Mouse (Mus musculus) adrenal gland, postnatal 25 days (tissue): Measurements from ENCODE around the gene Polr2l. TPM values are rescaled to one million over a fixed set of nuclear protein-coding genes. Genes with fewer than 3 reads are reported as not detected.

Experiments used
- DNase-seq: peaks from one replicate; pipeline ENCODE4 v3.0.0; 2021; ENCODE audit warnings: mixed read lengths
- long read RNA-seq: library from polyadenylated mRNA; stranded (forward); transcript quantifications from one replicate; pipeline ENCODE4 v2.0.0, GENCODE M21; 2021
- total RNA-seq: library from RNA; stranded (reverse); gene quantifications from 2 replicates; pipeline ENCODE4 v1.2.3, GENCODE M21; 2021

The Polr2l gene
- total RNA-seq = 89.5 and 102 TPM in 2 replicates
- long read RNA-seq, transcript Polr2l-201 (2 exons, 1,650 nt) = major isoform, 106 of 199 reads
- long read RNA-seq, partial matches to known transcripts = 89 of 199 reads
- long read RNA-seq, other reads (novel, unspliced or antisense) = 4 of 199 reads

GRCm38 (mm10) chr7:141475011-141475804, at the start of gene Polr2l, which contains the start of gene Tspan4:
TSS of gene Polr2l (minus strand) at chr7:141475132.
TSS of gene Tspan4 (plus strand) at chr7:141475240.
- peak; percentile 85 for DNase-seq

GRCm38 (mm10) chr7:141524271-141524670, 49.3 kb upstream of the Polr2l start:
- no peak for DNase-seq

- DNase-seq = no peak
These were observed 48.1 kb upstream of the Polr2l start for GRCm38 (mm10) chr7:141523007-141523406.

- DNase-seq = no peak
These were observed 44.9 kb upstream of the Polr2l start for GRCm38 (mm10) chr7:141519795-141520194.

GRCm38 (mm10) chr7:141518926-141519325, 44.0 kb upstream of the Polr2l start:
- no peak for DNase-seq

GRCm38 (mm10) chr7:141518296-141518695, 43.4 kb upstream of the Polr2l start:
- DNase-seq = no peak

GRCm38 (mm10) chr7:141517638-141518037, 42.7 kb upstream of the Polr2l start:
- no peak for DNase-seq

- DNase-seq = no peak
These were observed 35.8 kb upstream of the Polr2l start for GRCm38 (mm10) chr7:141510681-141511191.

- no peak for DNase-seq
These were observed 35.3 kb upstream of the Polr2l start for GRCm38 (mm10) chr7:141510196-141510595.

GRCm38 (mm10) chr7:141508160-141508559, 33.2 kb upstream of the Polr2l start:
- no peak for DNase-seq

- no peak for DNase-seq
These were observed 31.3 kb upstream of the Polr2l start for GRCm38 (mm10) chr7:141506278-141506677.

- DNase-seq = no peak
These were observed 27.6 kb upstream of the Polr2l start for GRCm38 (mm10) chr7:141502556-141502905.

GRCm38 (mm10) chr7:141501820-141502555, 27.1 kb upstream of the Polr2l start:
- peak; percentile 54 for DNase-seq

- DNase-seq = no peak
These were observed 22.7 kb upstream of the Polr2l start for GRCm38 (mm10) chr7:141497600-141497999.

GRCm38 (mm10) chr7:141495940-141496339, 21.0 kb upstream of the Polr2l start:
- no peak for DNase-seq

- DNase-seq = no peak
These were observed 20.4 kb upstream of the Polr2l start for GRCm38 (mm10) chr7:141495379-141495778.

GRCm38 (mm10) chr7:141493729-141494128, 18.8 kb upstream of the Polr2l start:
- DNase-seq = no peak

- no peak for DNase-seq
These were observed 17.8 kb upstream of the Polr2l start for GRCm38 (mm10) chr7:141492738-141493137.

GRCm38 (mm10) chr7:141491151-141491550, 16.2 kb upstream of the Polr2l start:
- DNase-seq = no peak

GRCm38 (mm10) chr7:141487141-141487540, 12.2 kb upstream of the Polr2l start:
- no peak for DNase-seq

- DNase-seq = no peak
These were observed 11.3 kb upstream of the Polr2l start for GRCm38 (mm10) chr7:141486239-141486638.

- DNase-seq = no peak
These were observed 10.7 kb upstream of the Polr2l start for GRCm38 (mm10) chr7:141485606-141486005.

GRCm38 (mm10) chr7:141485186-141485585, 10.3 kb upstream of the Polr2l start:
- no peak for DNase-seq
